Mouse (Mus musculus): ENCODE results near the gene Entpd5. TPM values are rescaled to one million over a fixed set of nuclear protein-coding genes. Genes with fewer than 3 reads are reported as not detected.

Gene Entpd5
- total RNA-seq, 2 experiments from 2014 or later, result 24.9 to 26.3 TPM

DNA sequence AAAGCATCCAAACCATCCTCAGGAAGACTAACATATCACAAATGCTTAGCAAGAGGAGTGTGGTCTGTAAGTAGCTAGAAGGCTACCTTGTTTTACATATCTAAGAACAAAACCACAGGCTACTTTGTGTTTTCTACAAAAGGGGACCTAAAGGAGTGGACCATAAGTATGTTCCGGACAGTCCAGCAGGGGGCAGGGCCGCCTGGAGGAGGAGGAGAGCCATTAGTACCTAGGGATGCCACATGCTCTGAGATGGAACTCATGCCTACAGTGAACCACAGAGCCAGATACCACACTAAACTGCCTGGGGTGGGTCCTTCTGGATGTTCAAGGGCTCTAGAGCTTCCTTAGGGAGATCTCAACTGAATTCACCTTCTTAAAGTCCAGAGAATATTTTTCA lies 61.6 kb downstream of the Entpd5 start:
- DNase-seq (ENCODE audit: low spot score in 2 of 2), result no peak

DNA sequence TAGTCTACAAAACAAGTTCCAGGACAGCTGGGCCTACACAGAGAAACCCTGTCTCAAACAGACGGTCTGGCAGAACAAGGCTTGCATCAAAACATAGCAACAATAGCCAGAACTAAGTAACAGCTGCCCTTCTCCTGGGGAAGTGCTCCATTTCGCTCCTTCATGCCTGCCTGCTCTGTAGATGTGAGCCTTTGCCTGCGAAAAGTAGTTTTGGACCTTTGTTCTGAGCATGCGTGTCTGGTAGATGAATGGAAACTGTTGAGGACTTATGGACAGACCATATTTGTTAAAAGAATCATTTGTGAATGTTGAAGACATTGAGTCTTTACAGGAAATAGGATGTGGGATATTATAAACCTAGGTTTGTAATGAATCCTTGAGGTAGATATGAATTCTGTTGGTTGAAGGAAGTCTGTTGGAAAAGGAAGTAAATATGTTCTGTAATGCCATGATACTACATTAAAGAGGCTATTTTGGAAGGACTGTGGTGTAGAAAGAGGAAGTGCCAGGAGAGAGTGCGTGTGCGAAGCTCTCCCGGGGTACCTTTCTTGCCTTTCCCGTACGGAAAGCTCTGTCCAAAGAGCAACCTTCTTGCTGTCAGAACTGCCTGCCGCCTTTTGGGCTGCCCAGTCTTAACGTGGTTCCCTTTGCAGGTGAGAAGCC lies 71.7 kb downstream of the Entpd5 start:
- DNase-seq (ENCODE audit: low spot score in 2 of 2), result no peak

- no peak for DNase-seq (ENCODE audit: low spot score in 2 of 2)
Observed at GRCm38 (mm10) chr12:84327111-84327512, 81.7 kb downstream of the Entpd5 start.

Other genes starting within 250 kb of the Entpd5 start
- gene Elmsan1, start 190.1 kb downstream of the Entpd5 start, total RNA-seq (2021), result 10 to 100 TPM; 17.0 to 18.1 TPM
- gene Ptgr2, start 123.8 kb downstream of the Entpd5 start, total RNA-seq (2021), result 10 to 100 TPM; 38.9 to 39.4 TPM
- gene Zfp410, start 92.2 kb downstream of the Entpd5 start, total RNA-seq (2021), result 10 to 100 TPM; 35.9 to 39.0 TPM
- gene Coq6, start 47.4 kb downstream of the Entpd5 start, total RNA-seq (2021), result 10 to 100 TPM; 22.9 to 23.6 TPM
- gene Fam161b, start 47.2 kb downstream of the Entpd5 start, total RNA-seq (2021), result 1 to 10 TPM; 9.6 to 9.7 TPM
- 1 to 10 TPM; 7.1 to 8.3 TPM for gene Bbof1, start within 50 bp of the Entpd5 start, total RNA-seq (2021)
- gene Rnf113a2, start 8.2 kb upstream of the Entpd5 start, total RNA-seq (2021), result 10 to 100 TPM; 12.1 to 12.2 TPM
- 10 to 100 TPM; 45.5 to 51.4 TPM for gene Aldh6a1, start 42.0 kb upstream of the Entpd5 start, total RNA-seq (2021)
- gene Lin52, start 42.4 kb upstream of the Entpd5 start, total RNA-seq (2021), result 10 to 100 TPM; 17.4 to 20.3 TPM
- under 1 TPM; 0.23 to 0.31 TPM for gene Vsx2, start 160.7 kb upstream of the Entpd5 start, total RNA-seq (2021)
- 10 to 100 TPM; 15.6 to 15.7 TPM for gene Abcd4, start 208.4 kb upstream of the Entpd5 start, total RNA-seq (2021)
- not detected for gene Vrtn, start 232.0 kb upstream of the Entpd5 start, total RNA-seq (2021)

All from layer of hippocampus, postnatal 14 days (tissue).